Mouse (Mus musculus) bone marrow, adult 2 months (tissue): ENCODE data around the gene Endov. TPM values are rescaled to one million over a fixed set of nuclear protein-coding genes. Genes with fewer than 3 reads are reported as not detected.

ENCODE experiments used
- H3K27ac ChIP-seq: fragments of 200-500 bp; 2 replicates; pipeline ENCODE4 v1.5.1; 2012; ENCODE audit warnings: low read depth, mild to moderate bottlenecking, control low read depth, inconsistent platforms, low read length; ENCODE audit not compliant: control insufficient read depth, poor library complexity, insufficient read depth
- H3K4me1 ChIP-seq: fragments of 200-500 bp; 2 replicates; pipeline ENCODE4 v1.6.1; 2011; ENCODE audit warnings: low read length; ENCODE audit not compliant: control insufficient read depth, insufficient read depth
- H3K4me3 ChIP-seq: fragments of 200-500 bp; replicated peaks from 2 replicates; pipeline ENCODE3; 2011; ENCODE audit warnings: mild to moderate bottlenecking, low read depth, low read length, control low read depth; ENCODE audit not compliant: control insufficient read depth
- CTCF ChIP-seq: fragments of 200-500 bp; IDR thresholded peaks from 2 replicates; pipeline ENCODE4 v1.5.1; 2011; ENCODE audit warnings: low read length, control low read depth; ENCODE audit not compliant: control insufficient read depth, insufficient read depth
- POLR2A ChIP-seq: fragments of 200-500 bp; IDR thresholded peaks from 2 replicates; pipeline ENCODE4 v1.6.1; 2011; ENCODE audit warnings: low read depth, mild to moderate bottlenecking, control low read depth, low read length, borderline replicate concordance; ENCODE audit not compliant: control insufficient read depth
- WGBS: fragments of 180-500 bp; shearing (Covaris S2); methylation state at CpG from one replicate; pipeline ENCODE4 v1.1.7; 2018; 5-methylcytosine and 5-hydroxymethylcytosine counted together
- polyA plus RNA-seq: library from polyadenylated mRNA; stranded (reverse); fragments of >200 nt; gene quantifications from 2 replicates; pipeline ENCODE4 v1.2.4, GENCODE M21; 2011; ENCODE audit warnings: low replicate concordance; ENCODE audit not compliant: missing spikeins, insufficient read depth, insufficient read length

The Endov gene
- polyA plus RNA-seq, 1 experiment: 23.5 TPM

GRCm38 (mm10) chr11:119513038-119513659, 22.0 kb downstream of the Endov start:
- H3K4me1 ChIP-seq: no peaks in the 10 kb centered on the region
- H3K27ac ChIP-seq: no peak overlapping the region
- 30% methylated on average over 9 of the region's 9 CpGs for WGBS
- TF ChIP-seq POLR2A: no peak
- TF ChIP-seq CTCF: no peak
- H3K4me3 ChIP-seq: no peak overlapping the region

- WGBS: 53% methylated on average over 16 of the region's 16 CpGs
- no peak overlapping the region for H3K27ac ChIP-seq
- no peak overlapping the region for H3K4me3 ChIP-seq
- TF ChIP-seq CTCF (no peak), POLR2A (no peak)
- no peaks in the 10 kb centered on the region for H3K4me1 ChIP-seq
These were observed 23.1 kb downstream of the Endov start for GRCm38 (mm10) chr11:119514108-119514860.

- TF ChIP-seq CTCF: no peak
- no peak for TF ChIP-seq POLR2A
- H3K4me3 ChIP-seq: no peak overlapping the region
- H3K27ac ChIP-seq: no peak overlapping the region
- WGBS: 20% methylated on average over 21 of the region's 21 CpGs
- H3K4me1 ChIP-seq: no peaks in the 10 kb centered on the region
These were observed 24.0 kb downstream of the Endov start for GRCm38 (mm10) chr11:119514967-119515636.

DNA sequence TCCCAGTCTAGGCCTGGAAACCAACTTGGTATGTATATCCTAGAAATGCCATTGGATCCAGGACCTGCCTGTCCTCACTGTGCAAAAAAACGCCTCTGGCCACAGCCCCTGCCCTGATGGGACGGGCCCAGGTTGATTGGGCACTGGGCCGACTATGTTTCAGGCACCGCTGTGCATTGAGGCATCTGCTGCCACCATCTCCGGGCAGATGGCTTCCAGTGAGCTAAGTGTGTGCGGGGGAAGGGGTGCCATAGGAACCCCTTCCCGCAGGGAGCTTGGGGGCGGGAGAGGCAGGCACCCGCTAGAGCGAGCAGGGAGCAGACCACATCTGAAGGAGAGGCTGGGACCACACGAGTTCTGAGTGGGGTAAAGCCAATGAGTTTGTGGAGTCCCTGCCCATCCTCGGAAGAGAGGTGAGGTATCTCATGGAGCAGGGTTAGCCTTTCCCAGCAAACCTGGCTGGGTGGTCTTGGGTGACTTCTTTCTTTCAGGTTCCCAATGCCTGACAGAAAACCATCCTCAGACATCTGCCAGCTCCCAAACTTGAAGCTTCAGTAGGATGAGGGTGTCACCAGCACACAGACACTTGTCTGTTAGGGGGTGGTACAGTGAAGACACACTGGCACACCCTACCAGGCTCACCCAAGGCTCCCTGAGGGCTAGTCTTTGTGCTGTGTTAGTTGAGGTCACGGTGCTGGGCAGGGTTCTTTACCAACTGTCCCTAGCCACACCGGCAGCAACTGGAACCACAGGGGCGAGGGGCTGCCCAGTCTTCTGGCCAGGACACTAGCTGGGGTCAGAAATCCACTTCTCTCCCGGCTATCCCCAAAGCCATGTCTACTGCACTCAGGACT, 24.9 kb downstream of the Endov start:
- Histone ChIP-seq H3K27ac (no peak overlapping the region), H3K4me3 (no peak overlapping the region), H3K4me1 (no peaks in the 10 kb centered on the region)
- TF ChIP-seq POLR2A (no peak), CTCF (no peak)
- 81% methylated on average over 16 of the region's 16 CpGs for WGBS

DNA sequence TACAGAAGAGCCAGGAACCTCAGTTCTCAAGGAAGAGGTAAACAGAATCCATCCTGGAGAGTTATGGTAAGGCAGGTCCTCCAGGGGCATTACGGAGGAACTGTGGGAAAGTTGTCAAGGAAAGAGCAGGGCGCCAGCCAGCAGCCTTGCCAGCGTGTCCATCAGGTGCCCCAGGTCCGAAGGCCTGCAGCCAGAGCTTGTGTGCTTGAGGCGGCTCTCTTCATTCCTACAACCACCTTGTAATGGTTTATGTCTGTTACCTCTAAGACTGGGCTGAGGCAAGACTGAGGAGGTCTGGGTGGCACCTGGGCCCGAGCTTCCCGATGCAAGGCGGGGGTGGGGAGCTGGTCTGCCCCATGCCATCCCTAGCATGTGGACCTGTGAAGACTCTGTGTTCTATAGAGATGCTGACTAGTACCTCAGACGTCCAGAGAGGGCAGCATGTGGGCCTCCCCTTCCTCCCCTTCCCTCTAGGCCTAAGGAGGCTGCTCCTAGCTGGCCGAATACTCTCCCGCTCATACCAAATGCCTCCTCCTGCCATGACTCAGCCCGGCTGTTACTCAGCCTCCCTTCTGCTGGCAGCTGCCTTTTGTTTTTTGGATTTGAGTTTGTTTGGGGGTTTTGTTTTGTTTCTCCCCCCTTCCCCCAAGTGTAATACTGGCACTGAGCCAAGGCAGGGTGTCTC, 25.7 kb downstream of the Endov start:
- H3K4me3 ChIP-seq: no peak overlapping the region
- WGBS: 73% methylated on average over 12 of the region's 12 CpGs
- H3K4me1 ChIP-seq: no peaks in the 10 kb centered on the region
- no peak for TF ChIP-seq CTCF
- TF ChIP-seq POLR2A: no peak
- H3K27ac ChIP-seq: no peak overlapping the region

- no peaks in the 10 kb centered on the region; the same call in 1 of the 2 replicates for H3K4me1 ChIP-seq
- WGBS: 86% methylated on average over 1 of the region's 1 CpGs
These were observed 28.2 kb downstream of the Endov start for GRCm38 (mm10) chr11:119519387-119519786.

GRCm38 (mm10) chr11:119520005-119520712, 29.0 kb downstream of the Endov start:
- H3K4me1 ChIP-seq: no peaks in the 10 kb centered on the region; the same call in 1 of the 2 replicates
- no peak overlapping the region for H3K27ac ChIP-seq
- TF ChIP-seq POLR2A: no peak
- H3K4me3 ChIP-seq: no peak overlapping the region
- WGBS: 52% methylated on average over 5 of the region's 5 CpGs

More at GRCm38 (mm10) chr11:119519387-119519786, 28.2 kb downstream of the Endov start:
- Histone ChIP-seq H3K27ac (no peak overlapping the region), H3K4me3 (no peak overlapping the region)
- TF ChIP-seq POLR2A (no peak), CTCF (no peak)
